Mouse (Mus musculus) kidney, postnatal 10 days (tissue): Measurements from ENCODE around the gene Ccdc174.

Experiments used
- DNase-seq: peaks from one replicate; pipeline ENCODE4 v3.0.0; 2021; ENCODE audit warnings: mixed read lengths

Ccdc174 gene

GRCm38 (mm10) chr6:91931231-91931630 is 53.4 kb downstream of the Ccdc174 start:
- no peak for DNase-seq

- no peak for DNase-seq
Measured at GRCm38 (mm10) chr6:91938491-91938890, 60.6 kb downstream of the Ccdc174 start.

- peak; percentile 26 for DNase-seq
Measured at GRCm38 (mm10) chr6:91948426-91948825, 70.6 kb downstream of the Ccdc174 start.
